Mouse (Mus musculus): ENCODE data around the gene Caln1.
A peak's percentile ranks its signal among the peaks of the same experiment; 100 is the strongest.

Caln1 gene

GRCm38 (mm10) chr5:130820021-130820648 is 450.9 kb downstream of the Caln1 start:
- peak; percentile 7 for DNase-seq

DNA sequence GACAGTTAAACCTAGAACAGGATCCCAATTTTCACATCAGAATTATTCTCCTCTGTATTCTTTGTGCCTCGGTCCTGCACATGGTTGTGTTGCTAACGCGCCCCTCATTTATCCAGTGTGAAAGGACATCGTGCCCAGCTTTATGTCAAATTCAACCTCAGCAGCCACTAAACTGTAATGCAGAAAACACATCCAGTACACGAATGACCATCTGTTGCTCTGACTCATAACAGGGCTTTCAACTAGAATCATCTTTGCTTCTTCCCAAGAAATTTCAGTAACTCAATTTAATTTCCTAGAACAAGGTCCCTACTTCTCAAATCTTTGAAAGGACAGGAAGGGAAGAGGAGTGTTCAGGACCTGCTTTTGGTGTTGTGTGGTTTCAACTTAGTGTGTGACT is 451.4 kb downstream of the Caln1 start:
- no peak for DNase-seq

- DNase-seq: no peak
Observed at GRCm38 (mm10) chr5:130825797-130826196, 456.5 kb downstream of the Caln1 start.

GRCm38 (mm10) chr5:130848562-130848961 is 479.3 kb downstream of the Caln1 start:
- no peak for DNase-seq

DNA sequence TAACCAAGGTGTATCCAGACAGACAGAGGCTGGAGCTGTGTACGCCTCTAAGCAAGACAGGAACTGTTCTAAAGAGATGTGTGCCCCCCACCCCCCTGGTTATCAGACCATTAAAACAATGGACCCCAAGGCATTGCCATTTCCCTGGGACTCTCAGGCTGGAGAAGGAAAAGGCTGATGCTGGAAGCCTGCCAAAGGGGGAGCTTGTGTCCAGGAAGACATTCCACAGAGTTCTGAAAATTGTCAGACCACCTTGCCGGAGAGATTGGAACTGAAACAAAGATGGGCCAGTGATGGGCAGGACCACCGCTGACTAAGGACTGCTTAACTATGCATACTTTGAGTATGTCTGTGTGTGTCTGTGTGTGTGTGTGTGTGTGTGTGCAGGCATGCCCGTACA is 480.4 kb downstream of the Caln1 start:
- no peak for DNase-seq

GRCm38 (mm10) chr5:130852182-130852581 is 482.9 kb downstream of the Caln1 start:
- no peak for DNase-seq

DNA sequence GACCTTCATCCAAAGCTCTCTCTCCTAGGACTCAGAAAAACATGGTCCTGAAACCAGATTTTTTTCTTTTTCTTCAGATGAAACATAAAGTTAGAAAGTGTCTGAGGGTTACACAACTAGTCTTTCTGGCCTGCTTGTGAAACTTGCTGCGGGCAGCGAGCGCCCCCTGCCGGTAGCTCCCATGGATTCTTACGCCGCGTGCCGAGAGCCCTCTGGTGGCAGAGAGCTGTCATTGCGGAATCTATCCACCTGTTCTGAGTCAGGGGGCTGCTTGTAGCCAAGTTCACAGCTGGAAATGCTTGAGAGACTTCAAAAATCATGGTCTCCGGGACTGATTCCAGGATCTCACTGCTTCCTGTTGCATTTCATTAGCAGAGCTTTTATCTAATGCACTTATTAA is 484.1 kb downstream of the Caln1 start:
- DNase-seq: peak; percentile 89

GRCm38 (mm10) chr5:130854430-130854829 is 485.2 kb downstream of the Caln1 start:
- DNase-seq: no peak

GRCm38 (mm10) chr5:130858148-130858547 is 488.9 kb downstream of the Caln1 start:
- DNase-seq: peak; percentile 45

- no peak for DNase-seq
Observed at GRCm38 (mm10) chr5:130858706-130859105, 489.5 kb downstream of the Caln1 start.

DNA sequence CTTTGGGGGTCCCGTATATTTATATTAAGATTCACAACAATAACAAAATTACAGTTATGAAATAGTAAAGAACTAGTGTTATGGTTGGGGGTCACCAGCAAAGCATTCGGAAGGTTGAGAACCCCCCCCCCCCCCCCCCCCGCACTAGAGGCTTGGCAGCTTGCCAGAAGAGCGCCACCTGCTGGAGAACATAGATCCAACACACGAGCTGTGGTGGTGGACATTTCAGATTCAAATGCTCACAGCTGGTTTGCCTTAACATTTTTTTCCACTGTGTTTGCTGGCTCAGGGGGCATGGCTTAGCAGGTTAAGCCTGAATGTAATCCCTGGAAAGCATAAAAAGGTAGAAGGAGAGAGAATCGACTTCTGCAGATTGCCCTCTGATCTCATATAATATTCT is 490.5 kb downstream of the Caln1 start:
- no peak for DNase-seq

DNA sequence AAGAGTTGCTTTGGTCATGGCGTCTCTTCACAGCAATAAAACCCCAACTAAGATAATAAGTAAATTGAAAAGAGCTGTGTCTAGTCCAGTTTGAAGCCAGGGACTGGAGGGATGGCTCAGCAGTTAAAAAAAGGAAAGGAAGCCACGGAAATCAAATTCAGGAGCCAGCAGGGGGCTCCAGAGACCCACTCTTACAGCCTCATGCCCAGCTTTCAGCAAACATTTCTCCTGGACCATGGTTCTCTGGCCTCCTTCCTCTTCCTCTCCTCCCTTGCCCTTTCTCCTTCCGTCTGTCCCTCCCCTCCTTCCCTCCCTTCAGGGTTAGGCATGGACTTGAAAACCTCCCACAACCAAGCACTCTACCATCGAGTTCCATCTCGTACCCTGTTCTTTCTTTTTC is 493.0 kb downstream of the Caln1 start:
- peak; percentile 30 for DNase-seq

DNA sequence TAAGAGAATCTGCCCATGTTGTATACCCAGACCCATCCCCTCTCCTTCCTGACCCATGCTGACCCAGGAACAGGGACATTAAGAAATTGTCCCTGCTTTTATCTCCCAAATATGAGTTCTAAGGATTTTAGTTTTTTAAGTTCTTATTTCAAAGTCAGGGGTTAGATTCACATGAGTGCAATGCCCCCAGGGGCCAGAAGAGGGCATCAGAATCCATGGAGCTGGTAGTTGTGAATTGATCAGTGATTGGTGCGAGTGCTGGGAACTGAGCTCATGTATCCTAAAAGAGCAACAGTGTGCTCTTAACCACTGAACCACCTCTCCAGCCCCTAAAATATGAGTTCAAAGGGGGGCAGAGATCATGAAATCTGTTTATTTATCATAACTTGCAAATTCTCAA is 500.6 kb downstream of the Caln1 start:
- DNase-seq: no peak

- no peak for DNase-seq
Observed at GRCm38 (mm10) chr5:130871086-130871485, 501.8 kb downstream of the Caln1 start.

DNA sequence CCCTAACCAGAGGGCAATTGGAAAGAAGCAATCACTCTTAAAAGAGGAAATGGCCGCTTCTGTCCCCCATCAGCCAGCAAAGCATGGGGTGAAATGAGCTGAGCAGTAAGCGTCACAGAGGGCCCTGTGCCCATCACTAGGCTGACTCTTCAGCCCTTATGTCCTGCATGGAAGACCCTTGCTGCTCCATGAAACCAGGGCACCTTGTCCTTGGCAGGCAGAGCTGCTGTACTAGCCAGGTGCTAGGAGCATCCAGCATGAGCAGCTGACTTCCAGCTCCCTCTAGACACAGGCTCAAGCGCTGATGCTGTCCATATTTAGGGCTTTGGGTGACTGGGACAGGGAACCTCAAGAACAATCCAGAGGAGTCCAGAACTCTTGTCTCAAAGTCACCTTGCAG is 506.1 kb downstream of the Caln1 start:
- DNase-seq: no peak

GRCm38 (mm10) chr5:130880331-130880730 is 511.1 kb downstream of the Caln1 start:
- DNase-seq: no peak

- no peak for DNase-seq
Observed at GRCm38 (mm10) chr5:130891735-130892134, 522.5 kb downstream of the Caln1 start.

- no peak for DNase-seq
Observed at GRCm38 (mm10) chr5:130895991-130896390, 526.7 kb downstream of the Caln1 start.
